Mouse (Mus musculus): ENCODE results near the gene Usp10. TPM values are rescaled to one million over a fixed set of nuclear protein-coding genes. Genes with fewer than 3 reads are reported as not detected.

Gene Usp10
- polyA plus RNA-seq, 1 experiment from 2014 or later = 75.7 TPM

- no peak for ATAC-seq (ENCODE audit: low read depth)
- Histone ChIP-seq H3K4me1 (ENCODE audit: control insufficient read depth, low read depth, low read length) (no peaks in the 10 kb centered on the region; the same call in 1 of the 2 replicates), H3K36me3 (ENCODE audit: control insufficient read depth, insufficient read depth) (no peaks in the 10 kb centered on the region), H3K9me3 (replicated peaks; ENCODE audit: control insufficient read depth, low read length) (no peaks in the 10 kb centered on the region), H3K27ac (ENCODE audit: low read length) (no peak overlapping the region), H3K4me2 (ENCODE audit: low read depth, low read length) (no peak overlapping the region), H3K9ac (ENCODE audit: low read depth, low read length) (no peak overlapping the region), H3K4me3 (ENCODE audit: low read depth, low read length) (no peak overlapping the region), H3K27me3 (ENCODE audit: control insufficient read depth, insufficient read depth, low read depth, low read length) (peaks cover 21% of the 10 kb centered on the region)
- WGBS (ENCODE audit: insufficient replicate concordance) = 66% methylated on average over 15 of the region's 15 CpGs
Observed at GRCm38 (mm10) chr8:119988087-119988486, 77.9 kb downstream of the Usp10 start.

- peaks cover 27% of the 10 kb centered on the region for H3K27me3 ChIP-seq (ENCODE audit: control insufficient read depth, insufficient read depth, low read depth, low read length)
- H3K36me3 ChIP-seq (ENCODE audit: control insufficient read depth, insufficient read depth) = no peaks in the 10 kb centered on the region
- no peak within 1 kb of the TSS; the same call in 1 of the 2 replicates for H3K4me3 ChIP-seq (ENCODE audit: low read depth, low read length)
- WGBS (ENCODE audit: insufficient replicate concordance) = under 1% methylated on average over 25 of the region's 25 CpGs
- H3K4me2 ChIP-seq (ENCODE audit: low read depth, low read length) = peak within 1 kb of the TSS; percentile 27; the same call in 1 of the 2 replicates
- no peak within 1 kb of the TSS for H3K27ac ChIP-seq (ENCODE audit: low read length)
- no peaks in the 10 kb centered on the region for H3K9me3 ChIP-seq (replicated peaks; ENCODE audit: control insufficient read depth, low read length)
- no peak within 1 kb of the TSS for H3K9ac ChIP-seq (ENCODE audit: low read depth, low read length)
- H3K4me1 ChIP-seq (ENCODE audit: control insufficient read depth, low read depth, low read length) = no peaks in the 10 kb centered on the region; the same call in 1 of the 2 replicates
- ATAC-seq (ENCODE audit: low read depth) = peak; percentile 64
Observed at GRCm38 (mm10) chr8:119992249-119992648, 82.1 kb downstream of the Usp10 start, which contains the start of gene Crispld2. Crispld2 (plus strand) TSS chr8:119992438.

- 58% methylated on average over 7 of the region's 7 CpGs for WGBS (ENCODE audit: insufficient replicate concordance)
- ATAC-seq (ENCODE audit: low read depth) = no peak
- Histone ChIP-seq H3K27ac (ENCODE audit: low read length) (no peak overlapping the region), H3K36me3 (ENCODE audit: control insufficient read depth, insufficient read depth) (no peaks in the 10 kb centered on the region), H3K4me3 (ENCODE audit: low read depth, low read length) (no peak overlapping the region), H3K9me3 (replicated peaks; ENCODE audit: control insufficient read depth, low read length) (no peaks in the 10 kb centered on the region), H3K9ac (ENCODE audit: low read depth, low read length) (no peak overlapping the region), H3K4me2 (ENCODE audit: low read depth, low read length) (no peak overlapping the region), H3K27me3 (ENCODE audit: control insufficient read depth, insufficient read depth, low read depth, low read length) (peaks cover 27% of the 10 kb centered on the region), H3K4me1 (ENCODE audit: control insufficient read depth, low read depth, low read length) (no peaks in the 10 kb centered on the region; the same call in 1 of the 2 replicates)
Observed at GRCm38 (mm10) chr8:119994114-119994513, 84.0 kb downstream of the Usp10 start.

- no peaks in the 10 kb centered on the region for H3K9me3 ChIP-seq (replicated peaks; ENCODE audit: control insufficient read depth, low read length)
- no peak overlapping the region for H3K4me2 ChIP-seq (ENCODE audit: low read depth, low read length)
- H3K4me3 ChIP-seq (ENCODE audit: low read depth, low read length) = no peak overlapping the region
- H3K4me1 ChIP-seq (ENCODE audit: control insufficient read depth, low read depth, low read length) = no peaks in the 10 kb centered on the region; the same call in 1 of the 2 replicates
- WGBS (ENCODE audit: insufficient replicate concordance) = 43% methylated on average over 6 of the region's 6 CpGs
- H3K27me3 ChIP-seq (ENCODE audit: control insufficient read depth, insufficient read depth, low read depth, low read length) = peaks cover 27% of the 10 kb centered on the region
- no peak overlapping the region for H3K27ac ChIP-seq (ENCODE audit: low read length)
- ATAC-seq (ENCODE audit: low read depth) = no peak
- H3K36me3 ChIP-seq (ENCODE audit: control insufficient read depth, insufficient read depth) = no peaks in the 10 kb centered on the region
- no peak overlapping the region for H3K9ac ChIP-seq (ENCODE audit: low read depth, low read length)
Observed at GRCm38 (mm10) chr8:119994556-119994955, 84.4 kb downstream of the Usp10 start.

- H3K4me1 ChIP-seq (ENCODE audit: control insufficient read depth, low read depth, low read length) = no peaks in the 10 kb centered on the region; the same call in 1 of the 2 replicates
- no peak overlapping the region for H3K27ac ChIP-seq (ENCODE audit: low read length)
- ATAC-seq (ENCODE audit: low read depth) = no peak
- H3K9ac ChIP-seq (ENCODE audit: low read depth, low read length) = no peak overlapping the region
- H3K27me3 ChIP-seq (ENCODE audit: control insufficient read depth, insufficient read depth, low read depth, low read length) = peaks cover 14% of the 10 kb centered on the region
- H3K9me3 ChIP-seq (replicated peaks; ENCODE audit: control insufficient read depth, low read length) = no peaks in the 10 kb centered on the region
- H3K4me3 ChIP-seq (ENCODE audit: low read depth, low read length) = no peak overlapping the region
- H3K36me3 ChIP-seq (ENCODE audit: control insufficient read depth, insufficient read depth) = no peaks in the 10 kb centered on the region
- no peak overlapping the region for H3K4me2 ChIP-seq (ENCODE audit: low read depth, low read length)
- 77% methylated on average over 4 of the region's 4 CpGs for WGBS (ENCODE audit: insufficient replicate concordance)
Observed at GRCm38 (mm10) chr8:119997266-119997665, 87.1 kb downstream of the Usp10 start.

- Histone ChIP-seq H3K4me3 (ENCODE audit: low read depth, low read length) (no peak overlapping the region), H3K9ac (ENCODE audit: low read depth, low read length) (no peak overlapping the region), H3K27ac (ENCODE audit: low read length) (no peak overlapping the region), H3K4me1 (ENCODE audit: control insufficient read depth, low read depth, low read length) (no peaks in the 10 kb centered on the region), H3K27me3 (ENCODE audit: control insufficient read depth, insufficient read depth, low read depth, low read length) (no peaks in the 10 kb centered on the region; the same call in 1 of the 2 replicates), H3K36me3 (ENCODE audit: control insufficient read depth, insufficient read depth) (no peaks in the 10 kb centered on the region), H3K4me2 (ENCODE audit: low read depth, low read length) (no peak overlapping the region), H3K9me3 (replicated peaks; ENCODE audit: control insufficient read depth, low read length) (no peaks in the 10 kb centered on the region)
- no peak for ATAC-seq (ENCODE audit: low read depth)
- WGBS (ENCODE audit: insufficient replicate concordance) = 59% methylated on average over 8 of the region's 8 CpGs
Observed at GRCm38 (mm10) chr8:120000461-120000860, 90.3 kb downstream of the Usp10 start.

GRCm38 (mm10) chr8:120001712-120002111 is 91.6 kb downstream of the Usp10 start:
- WGBS (ENCODE audit: insufficient replicate concordance) = 59% methylated on average over 7 of the region's 7 CpGs
- no peak for ATAC-seq (ENCODE audit: low read depth)
- H3K27me3 ChIP-seq (ENCODE audit: control insufficient read depth, insufficient read depth, low read depth, low read length) = no peaks in the 10 kb centered on the region
- no peak overlapping the region for H3K27ac ChIP-seq (ENCODE audit: low read length)
- H3K9me3 ChIP-seq (replicated peaks; ENCODE audit: control insufficient read depth, low read length) = no peaks in the 10 kb centered on the region
- H3K9ac ChIP-seq (ENCODE audit: low read depth, low read length) = no peak overlapping the region
- H3K36me3 ChIP-seq (ENCODE audit: control insufficient read depth, insufficient read depth) = no peaks in the 10 kb centered on the region
- H3K4me2 ChIP-seq (ENCODE audit: low read depth, low read length) = no peak overlapping the region
- no peaks in the 10 kb centered on the region for H3K4me1 ChIP-seq (ENCODE audit: control insufficient read depth, low read depth, low read length)
- H3K4me3 ChIP-seq (ENCODE audit: low read depth, low read length) = no peak overlapping the region

- Histone ChIP-seq H3K27me3 (ENCODE audit: control insufficient read depth, insufficient read depth, low read depth, low read length) (no peaks in the 10 kb centered on the region), H3K36me3 (ENCODE audit: control insufficient read depth, insufficient read depth) (no peaks in the 10 kb centered on the region), H3K4me3 (ENCODE audit: low read depth, low read length) (no peak overlapping the region), H3K9ac (ENCODE audit: low read depth, low read length) (no peak overlapping the region), H3K9me3 (replicated peaks; ENCODE audit: control insufficient read depth, low read length) (no peaks in the 10 kb centered on the region), H3K4me1 (ENCODE audit: control insufficient read depth, low read depth, low read length) (no peaks in the 10 kb centered on the region), H3K4me2 (ENCODE audit: low read depth, low read length) (no peak overlapping the region), H3K27ac (ENCODE audit: low read length) (no peak overlapping the region)
- ATAC-seq (ENCODE audit: low read depth) = no peak
- WGBS (ENCODE audit: insufficient replicate concordance) = 66% methylated on average over 9 of the region's 9 CpGs
Observed at GRCm38 (mm10) chr8:120002348-120002747, 92.2 kb downstream of the Usp10 start.

GRCm38 (mm10) chr8:120004154-120004702 is 94.1 kb downstream of the Usp10 start:
- H3K4me3 ChIP-seq (ENCODE audit: low read depth, low read length) = no peak overlapping the region
- ATAC-seq (ENCODE audit: low read depth) = no peak
- no peaks in the 10 kb centered on the region for H3K36me3 ChIP-seq (ENCODE audit: control insufficient read depth, insufficient read depth)
- no peak overlapping the region for H3K27ac ChIP-seq (ENCODE audit: low read length)
- no peaks in the 10 kb centered on the region for H3K9me3 ChIP-seq (replicated peaks; ENCODE audit: control insufficient read depth, low read length)
- WGBS (ENCODE audit: insufficient replicate concordance) = 57% methylated on average over 14 of the region's 14 CpGs
- no peaks in the 10 kb centered on the region for H3K27me3 ChIP-seq (ENCODE audit: control insufficient read depth, insufficient read depth, low read depth, low read length)
- no peak overlapping the region for H3K9ac ChIP-seq (ENCODE audit: low read depth, low read length)
- H3K4me1 ChIP-seq (ENCODE audit: control insufficient read depth, low read depth, low read length) = no peaks in the 10 kb centered on the region
- H3K4me2 ChIP-seq (ENCODE audit: low read depth, low read length) = no peak overlapping the region

All from liver, embryonic 16.5 days (tissue).